Mouse (Mus musculus) CH12.LX (cell line): ENCODE data around the gene Tmem45b. TPM values are rescaled to one million over a fixed set of nuclear protein-coding genes. Genes with fewer than 3 reads are reported as not detected.

Experiments
- DNase-seq: peaks from one replicate; pipeline ENCODE4 v3.0.0-alpha.2; 2013; ENCODE audit errors: extremely low read depth
- H3K27ac ChIP-seq: 2 replicates; pipeline ENCODE4 v1.5.1; 2012; ENCODE audit warnings: low read depth, mild to moderate bottlenecking, control low read depth, moderate library complexity; ENCODE audit not compliant: insufficient read depth
- H3K27me3 ChIP-seq: replicated peaks from 2 replicates; pipeline ENCODE3; 2012; ENCODE audit warnings: inconsistent platforms
- H3K36me3 ChIP-seq, 2 experiments: replicated peaks in 1 of 2; 2 replicates each; pipeline versions ENCODE3 to v1.6.1; 2012; ENCODE audit warnings: inconsistent platforms in 1 of 2, low read length in 1 of 2, mild to moderate bottlenecking in 1 of 2, mixed read lengths in 1 of 2, moderate library complexity in 1 of 2; ENCODE audit not compliant: control insufficient read depth in 1 of 2, insufficient read depth in 1 of 2
- H3K4me1 ChIP-seq, 2 experiments: 2 replicates each; pipeline ENCODE4 v1.6.1; 2012; ENCODE audit warnings: inconsistent platforms in 1 of 2, moderate library complexity in 1 of 2; ENCODE audit not compliant: insufficient read depth in 2 of 2, control insufficient read depth in 1 of 2
- H3K4me2 ChIP-seq: 2 replicates; pipeline ENCODE4 v1.6.1; 2012; ENCODE audit warnings: low read depth, mild to moderate bottlenecking, control low read depth; ENCODE audit not compliant: poor library complexity, insufficient read depth, severe bottlenecking
- H3K4me3 ChIP-seq, 3 experiments: fragments of 150-350 bp in 1 of 3; sonication (generic) in 1 of 3; replicated peaks in 1 of 3; 2 replicates each; pipeline versions ENCODE3 to v1.5.1; 2011 to 2012; ENCODE audit warnings: low read depth in 2 of 3, low read length in 2 of 3, mild to moderate bottlenecking in 2 of 3, moderate library complexity in 2 of 3, control low read depth in 1 of 3, improper control_type of control experiment in 1 of 3, inconsistent platforms in 1 of 3, mixed read lengths in 1 of 3; ENCODE audit not compliant: poor library complexity in 1 of 3
- H3K79me2 ChIP-seq: replicated peaks from 2 replicates; pipeline ENCODE4 v1.6.1; 2012; ENCODE audit warnings: mild to moderate bottlenecking, moderate library complexity; ENCODE audit not compliant: control insufficient read depth, poor library complexity, insufficient read depth, severe bottlenecking; ENCODE audit errors: extremely low read depth
- H3K9ac ChIP-seq: 2 replicates; pipeline ENCODE4 v1.6.1; 2012; ENCODE audit warnings: low read depth, mild to moderate bottlenecking, control low read depth, moderate library complexity; ENCODE audit not compliant: insufficient read depth
- H3K9me3 ChIP-seq: replicated peaks from 2 replicates; pipeline ENCODE3; 2012; ENCODE audit warnings: low read length, inconsistent platforms, mixed read lengths
- BHLHE40 ChIP-seq: IDR thresholded peaks from 2 replicates; pipeline ENCODE4 v1.6.1; 2011; ENCODE audit warnings: mild to moderate bottlenecking, low read depth, low read length, improper control_type of control experiment
- CTCF ChIP-seq, 2 experiments: IDR thresholded peaks in 1 of 2; conservative IDR thresholded peaks in 1 of 2; 2 replicates each; pipeline ENCODE4 v1.5.1; 2011 to 2012; ENCODE audit warnings: low read depth in 2 of 2, low read length in 2 of 2, improper control_type of control experiment in 1 of 2, inconsistent platforms in 1 of 2, mild to moderate bottlenecking in 1 of 2, moderate library complexity in 1 of 2
- EP300 ChIP-seq: IDR thresholded peaks from 2 replicates; pipeline ENCODE4 v1.6.1; 2011; ENCODE audit warnings: low read length, improper control_type of control experiment
- ETS1 ChIP-seq: conservative IDR thresholded peaks from 2 replicates; pipeline ENCODE4 v1.6.1; 2012; ENCODE audit warnings: low read depth, mild to moderate bottlenecking, inconsistent platforms, low read length, improper control_type of control experiment, moderate library complexity
- GABPA ChIP-seq: IDR thresholded peaks from 2 replicates; pipeline ENCODE4 v1.6.1; 2012; ENCODE audit warnings: low read depth, low read length, improper control_type of control experiment, inconsistent platforms; ENCODE audit not compliant: insufficient replicate concordance
- MAFK ChIP-seq: IDR thresholded peaks from 2 replicates; pipeline ENCODE4 v1.6.1; 2011; ENCODE audit warnings: low read length, improper control_type of control experiment; ENCODE audit not compliant: insufficient replicate concordance
- MAX ChIP-seq: IDR thresholded peaks from 2 replicates; pipeline ENCODE4 v1.6.1; 2011; ENCODE audit warnings: low read length, improper control_type of control experiment
- NELFE ChIP-seq: IDR thresholded peaks from 2 replicates; pipeline ENCODE4 v1.6.1; 2011; ENCODE audit warnings: low read depth, low read length, improper control_type of control experiment
- NRF1 ChIP-seq: IDR thresholded peaks from 2 replicates; pipeline ENCODE4 v1.6.1; 2014; ENCODE audit warnings: low read depth, mild to moderate bottlenecking, inconsistent platforms, low read length, improper control_type of control experiment, moderate library complexity
- PAX5 ChIP-seq: IDR thresholded peaks from 2 replicates; pipeline ENCODE4 v1.6.1; 2012; ENCODE audit warnings: low read length, inconsistent platforms, mixed read lengths
- RAD21 ChIP-seq: IDR thresholded peaks from 2 replicates; pipeline ENCODE4 v1.6.1; 2011; ENCODE audit warnings: low read depth, mild to moderate bottlenecking, low read length, improper control_type of control experiment, moderate library complexity
- RCOR1 ChIP-seq: conservative IDR thresholded peaks from 2 replicates; pipeline ENCODE4 v1.6.1; 2012; ENCODE audit warnings: low read depth, mild to moderate bottlenecking, inconsistent platforms, low read length, improper control_type of control experiment
- UBTF ChIP-seq: IDR thresholded peaks from 2 replicates; pipeline ENCODE4 v1.6.1; 2012; ENCODE audit warnings: low read depth, mild to moderate bottlenecking, inconsistent platforms, low read length, improper control_type of control experiment, moderate library complexity
- USF1 ChIP-seq: IDR thresholded peaks from 2 replicates; pipeline ENCODE4 v1.6.1; 2014; ENCODE audit warnings: low read depth, mild to moderate bottlenecking, inconsistent platforms, low read length, improper control_type of control experiment
- ZNF384 ChIP-seq: IDR thresholded peaks from 2 replicates; pipeline ENCODE4 v1.6.1; 2012; ENCODE audit warnings: low read depth, low read length, improper control_type of control experiment, inconsistent platforms
- dilution Hi-C: fragments of 300-500 bp; cut with MboI; formaldehyde crosslinking; loops from 2 replicates; pipeline ENCODE4 v1.14.3; 2020; ENCODE audit warnings: low sequenced_read_pairs; ENCODE audit not compliant: extremely low pct_unique_long_range_greater_than_20kb, extremely low pct_ligation_motif_present
- in situ Hi-C: fragments of 300-500 bp; cut with MboI; formaldehyde crosslinking; loops from 3 replicates; pipeline ENCODE4 v1.14.3; 2019; ENCODE audit warnings: low sequenced_read_pairs, low pct_ligation_motif_present, low pct_unique_long_range_greater_than_20kb, mixed read lengths
- polyA plus RNA-seq: library from polyadenylated mRNA; unstranded; fragments of >175 nt; gene quantifications from 2 replicates; pipeline ENCODE4 v1.2.1, GENCODE M21; 2012; ENCODE audit warnings: low read depth; ENCODE audit not compliant: insufficient read length
- total RNA-seq, 2 experiments: library from RNA; depleted of rRNA; stranded (reverse); fragments of 300-350 nt in 1 of 2; fragments of >200 nt in 1 of 2; gene quantifications; 2 replicates each; pipeline ENCODE4 v1.2.3; 2012 to 2014

The Tmem45b gene
- total and polyA plus RNA-seq, 3 experiments: not detected

- H3K4me2 ChIP-seq: no peak overlapping the region
- in situ Hi-C loops: no loop called here
Observed at GRCm38 (mm10) chr9:31432336-31432975, 31.8 kb downstream of the Tmem45b start.

DNA sequence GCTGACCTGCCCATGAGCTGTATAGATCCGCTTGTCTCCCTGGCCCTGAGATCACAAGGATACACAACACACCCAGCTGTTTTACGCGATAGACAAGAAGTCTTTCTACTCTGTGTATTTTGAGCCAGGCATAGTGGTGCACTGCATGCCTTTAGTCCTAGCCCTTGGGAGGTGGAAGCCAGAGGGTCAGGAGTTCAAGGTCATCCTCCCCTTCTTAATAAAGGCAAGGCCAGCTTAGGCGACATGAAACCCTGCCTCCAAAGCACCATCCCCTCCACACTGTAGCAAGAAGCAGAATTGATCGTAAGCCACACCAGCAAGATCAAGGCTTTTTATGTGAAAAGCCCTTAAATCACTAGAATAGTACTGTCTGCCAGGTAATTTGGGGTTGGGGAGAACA, 32.5 kb downstream of the Tmem45b start:
- TF ChIP-seq MAFK (no peak), UBTF (no peak), NRF1 (no peak), EP300 (no peak), ZNF384 (no peak), CTCF (conservative IDR thresholded peaks at IDR 0.05 in 1 of 2, IDR thresholded peaks at IDR 0.05 in 1 of 2; ENCODE audit: low read depth in 2 of 2, low read length in 2 of 2) (no peak), USF1 (no peak), RAD21 (no peak), ETS1 (no peak), BHLHE40 (no peak), MAX (no peak), PAX5 (no peak)
- Histone ChIP-seq H3K4me3 (no peak overlapping the region), H3K27ac (no peak overlapping the region), H3K4me1 (peaks cover 0 to 2% of the 10 kb centered on the region in 2 experiments; a peak in 1 of 4 replicates), H3K9ac (no peak overlapping the region), H3K4me2 (no peak overlapping the region), H3K9me3 (no peaks in the 10 kb centered on the region), H3K36me3 (no peaks in the 10 kb centered on the region), H3K79me2 (no peaks in the 10 kb centered on the region), H3K27me3 (no peaks in the 10 kb centered on the region)
- in situ Hi-C loops (no loop called here), dilution Hi-C loops (no loop called here)
- no peak for DNase-seq

More at GRCm38 (mm10) chr9:31432336-31432975, 31.8 kb downstream of the Tmem45b start:
- H3K36me3 ChIP-seq: no peaks in the 10 kb centered on the region
- H3K4me1 ChIP-seq: peaks cover 0 to 2% of the 10 kb centered on the region in 2 experiments; a peak in 1 of 4 replicates
- H3K4me3 ChIP-seq: no peak overlapping the region
- no peaks in the 10 kb centered on the region for H3K79me2 ChIP-seq
- H3K27ac ChIP-seq: no peak overlapping the region
- no peak for DNase-seq
- H3K9ac ChIP-seq: no peak overlapping the region
- H3K9me3 ChIP-seq: no peaks in the 10 kb centered on the region
- no peaks in the 10 kb centered on the region for H3K27me3 ChIP-seq
- TF ChIP-seq NELFE (no peak), RCOR1 (no peak), GABPA (no peak), ZNF384 (no peak)
- dilution Hi-C loops: no loop called here
